ENCODE assay signal across 7 mouse cellular contexts in the genomic region with DNA sequence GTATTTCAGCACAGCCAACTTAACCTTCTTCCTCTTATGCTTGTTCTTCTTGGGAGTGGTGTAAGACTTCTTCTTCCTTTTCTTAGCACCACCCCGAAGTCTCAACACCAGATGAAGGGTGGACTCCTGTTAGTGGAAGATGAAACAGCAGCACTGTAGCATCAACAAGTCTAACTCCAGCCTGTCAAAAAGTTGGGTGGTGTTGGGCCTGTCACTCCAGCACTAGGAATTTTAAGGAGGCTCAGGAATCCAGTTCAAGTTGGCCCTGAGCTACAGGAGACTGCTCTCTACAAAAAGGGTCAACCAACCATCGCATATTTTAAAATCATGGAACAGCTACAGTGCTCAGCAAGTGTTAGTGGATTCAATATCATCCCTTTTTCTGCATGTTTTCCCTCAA. TPM values are rescaled to one million over a fixed set of nuclear protein-coding genes. Genes with fewer than 3 reads are reported as not detected.
DNase-seq lines count a peak whose midpoint lies in the region; ATAC-seq and TF ChIP-seq lines count a peak whose summit lies in the region.
"Not testable (repeated sequence)": the region's sequence is repeated elsewhere in the genome, so short reads cannot be mapped to it uniquely, and the experiment has no call there.

No protein-coding gene starts in this region.

- peaks cover 4 to 17% of the 10 kb centered on the region in 2 experiments for H3K4me1 ChIP-seq in MEL (ENCODE audit: control insufficient read depth in 1 of 2, insufficient read depth in 2 of 2, low read length in 2 of 2)
- peaks cover 30% of the 10 kb centered on the region for H3K4me1 ChIP-seq in erythroblast, embryonic 14.5 days (ENCODE audit: control insufficient read depth)
- peaks cover 14% of the 10 kb centered on the region for H3K4me1 ChIP-seq in heart, embryonic 12.5 days (replicated peaks)
- peaks cover 13% of the 10 kb centered on the region for H3K4me1 ChIP-seq in hindbrain, embryonic 16.5 days (ENCODE audit: control insufficient read depth, insufficient read depth, low read depth, low read length)
- H3K4me1 ChIP-seq in limb, embryonic 11.5 days (ENCODE audit: control insufficient read depth, insufficient read depth, low read length); lung, embryonic 14.5 days (ENCODE audit: insufficient read depth); midbrain, postnatal 0 days (ENCODE audit: insufficient read depth, low read length): not testable (repeated sequence)

- not testable (repeated sequence) for TF ChIP-seq RAD21 in MEL (IDR thresholded peaks at IDR 0.05; ENCODE audit: low read depth, low read length)

- DNase-seq in MEL (ENCODE audit: low read depth, low spot score) = peak; percentile 78
- not testable (repeated sequence) for DNase-seq in limb, embryonic 11.5 days (ENCODE audit: low spot score); lung, embryonic 14.5 days; midbrain, postnatal 0 days (ENCODE audit: low spot score)

- TF ChIP-seq CTCF in MEL (IDR thresholded peaks at IDR 0.05 in 2 of 3, conservative IDR thresholded peaks at IDR 0.05 in 1 of 3; ENCODE audit: control insufficient read depth in 1 of 3, insufficient read depth in 1 of 3, low read depth in 2 of 3, low read length in 3 of 3, poor library complexity in 1 of 3, severe bottlenecking in 1 of 3); lung, embryonic 14.5 days (IDR thresholded peaks at IDR 0.05; ENCODE audit: low read depth); midbrain, postnatal 0 days (IDR thresholded peaks at IDR 0.05): not testable (repeated sequence)

- H3K9ac ChIP-seq in MEL (ENCODE audit: control insufficient read depth, low read depth, low read length, poor library complexity, severe bottlenecking) = peak overlapping the region; percentile 97
- H3K9ac ChIP-seq in heart, embryonic 12.5 days = peak overlapping the region; percentile 87
- not testable (repeated sequence) for H3K9ac ChIP-seq in hindbrain, embryonic 16.5 days (ENCODE audit: low read depth, low read length); limb, embryonic 11.5 days (ENCODE audit: low read length); midbrain, postnatal 0 days (replicated peaks; ENCODE audit: low read length, poor library complexity, severe bottlenecking)
- H3K9ac ChIP-seq in lung, embryonic 14.5 days = peak overlapping the region; percentile 95

- H3K79me2 ChIP-seq in MEL (ENCODE audit: control insufficient read depth, insufficient read depth, low read length, poor library complexity) = peaks cover 26% of the 10 kb centered on the region

- H3K4me3 ChIP-seq in MEL (ENCODE audit: control insufficient read depth in 1 of 2, insufficient read depth in 1 of 2, low read depth in 2 of 2, low read length in 2 of 2) = peak overlapping the region; percentile 75 to 99
- peak overlapping the region; percentile 77 for H3K4me3 ChIP-seq in erythroblast, embryonic 14.5 days (replicated peaks)
- H3K4me3 ChIP-seq in heart, embryonic 12.5 days = peak overlapping the region; percentile 86; the same call in 1 of the 2 replicates
- not testable (repeated sequence) for H3K4me3 ChIP-seq in hindbrain, embryonic 16.5 days (ENCODE audit: low read length)
- peak overlapping the region; percentile 70; the same call in 1 of the 2 replicates for H3K4me3 ChIP-seq in limb, embryonic 11.5 days (ENCODE audit: low read depth, low read length)
- H3K4me3 ChIP-seq in lung, embryonic 14.5 days (ENCODE audit: low read depth, low read length) = peak overlapping the region; percentile 74
- H3K4me3 ChIP-seq in midbrain, postnatal 0 days (ENCODE audit: low read depth, low read length) = 0 out of 2 replicates have a peak overlapping the region, but pooled peaks have one; percentile 74

- H3K4me2 ChIP-seq in heart, embryonic 12.5 days = peak overlapping the region; percentile 82
- peak overlapping the region; percentile 63 for H3K4me2 ChIP-seq in hindbrain, embryonic 16.5 days (ENCODE audit: low read length)
- H3K4me2 ChIP-seq in limb, embryonic 11.5 days (ENCODE audit: low read depth, severe bottlenecking) = peak overlapping the region; percentile 61; the same call in 1 of the 2 replicates
- peak overlapping the region; percentile 80 for H3K4me2 ChIP-seq in lung, embryonic 14.5 days
- peak overlapping the region; percentile 72 for H3K4me2 ChIP-seq in midbrain, postnatal 0 days (ENCODE audit: low read depth, low read length, poor library complexity, severe bottlenecking)

- ATAC-seq in heart, embryonic 12.5 days (ENCODE audit: insufficient number of reproducible peaks, low FRiP score); hindbrain, embryonic 16.5 days; limb, embryonic 11.5 days (ENCODE audit: insufficient number of reproducible peaks, low FRiP score, low TSS enrichment, low read depth); lung, embryonic 14.5 days (ENCODE audit: insufficient read depth); midbrain, postnatal 0 days (ENCODE audit: low FRiP score): not testable (repeated sequence)

- peak in 1 of 2 experiments; percentile 69; a peak in 2 of 4 replicates for TF ChIP-seq POLR2A in MEL (IDR thresholded peaks at IDR 0.05; ENCODE audit: control insufficient read depth in 1 of 2, insufficient read depth in 1 of 2, low read depth in 1 of 2, low read length in 2 of 2, poor library complexity in 1 of 2)

- H3K36me3 ChIP-seq in MEL (ENCODE audit: control insufficient read depth in 1 of 2, insufficient read depth in 2 of 2, low read length in 2 of 2) = peaks cover 27 to 33% of the 10 kb centered on the region in 2 experiments
- H3K36me3 ChIP-seq in erythroblast, embryonic 14.5 days (ENCODE audit: control insufficient read depth) = peaks cover 51% of the 10 kb centered on the region
- peaks cover 44% of the 10 kb centered on the region for H3K36me3 ChIP-seq in heart, embryonic 12.5 days
- H3K36me3 ChIP-seq in hindbrain, embryonic 16.5 days (ENCODE audit: control insufficient read depth, insufficient read depth, low read length) = peaks cover 17% of the 10 kb centered on the region
- H3K36me3 ChIP-seq in limb, embryonic 11.5 days (ENCODE audit: control insufficient read depth, insufficient read depth, low read length); midbrain, postnatal 0 days (ENCODE audit: insufficient read depth, low read length): not testable (repeated sequence)
- H3K36me3 ChIP-seq in lung, embryonic 14.5 days (ENCODE audit: insufficient read depth) = peaks cover 49% of the 10 kb centered on the region

- WGBS in heart, embryonic 12.5 days = 82% methylated on average over 2 of the region's 2 CpGs
- WGBS in hindbrain, embryonic 16.5 days = 99% methylated on average over 2 of the region's 2 CpGs
- 94% methylated on average over 2 of the region's 2 CpGs for WGBS in limb, embryonic 11.5 days
- 87% methylated on average over 2 of the region's 2 CpGs for WGBS in lung, embryonic 14.5 days
- WGBS in midbrain, postnatal 0 days = 95% methylated on average over 2 of the region's 2 CpGs

- not testable (repeated sequence) for TF ChIP-seq EP300 in MEL (IDR thresholded peaks at IDR 0.05; ENCODE audit: low read depth in 1 of 2, low read length in 2 of 2)

- not testable (repeated sequence) for H3K9me3 ChIP-seq in MEL (replicated peaks; ENCODE audit: insufficient read depth, low read length); erythroblast, embryonic 14.5 days (ENCODE audit: control insufficient read depth, low read length); heart, embryonic 12.5 days (replicated peaks); hindbrain, embryonic 16.5 days (ENCODE audit: control insufficient read depth, low read length); limb, embryonic 11.5 days (ENCODE audit: control insufficient read depth, low read length); lung, embryonic 14.5 days (ENCODE audit: low read depth, low read length); midbrain, postnatal 0 days (ENCODE audit: low read length)

- not testable (repeated sequence) for H3K27me3 ChIP-seq in MEL (ENCODE audit: control insufficient read depth in 1 of 2, insufficient read depth in 2 of 2, low read length in 2 of 2); erythroblast, embryonic 14.5 days (ENCODE audit: control insufficient read depth); heart, embryonic 12.5 days (replicated peaks); hindbrain, embryonic 16.5 days (replicated peaks; ENCODE audit: control insufficient read depth, insufficient read depth, low read length); limb, embryonic 11.5 days (ENCODE audit: control insufficient read depth, insufficient read depth, low read length); lung, embryonic 14.5 days (ENCODE audit: insufficient read depth, low read length); midbrain, postnatal 0 days (ENCODE audit: insufficient read depth, low read length)

- peak overlapping the region; percentile 95 for H3K27ac ChIP-seq in MEL (ENCODE audit: control insufficient read depth, low read depth, low read length)
- peak overlapping the region; percentile 27; the same call in 1 of the 2 replicates for H3K27ac ChIP-seq in heart, embryonic 12.5 days (ENCODE audit: poor library complexity, severe bottlenecking)
- not testable (repeated sequence) for H3K27ac ChIP-seq in hindbrain, embryonic 16.5 days (ENCODE audit: low read depth, low read length); limb, embryonic 11.5 days (replicated peaks; ENCODE audit: low read depth, low read length); lung, embryonic 14.5 days (ENCODE audit: low read depth); midbrain, postnatal 0 days (ENCODE audit: low read depth, low read length)

RNA-seq across cellular contexts. Expression of a gene that starts 1.5 kb away (rescaled TPM):
- total RNA-seq in MEL (2012; rRNA removed) = 0.26 and 0.62 TPM in 2 replicates
- under 1 TPM in 1 of 2 experiments, not detected in 1; 0.08 TPM for polyA plus RNA-seq in MEL (2012; ENCODE audit: insufficient read depth in 1 of 2, insufficient read length in 2 of 2, low read depth in 1 of 2, low replicate concordance in 2 of 2, missing spikeins in 1 of 2)
- not detected in 2 replicates for polyA plus RNA-seq in erythroblast, embryonic 14.5 days (2012)
- polyA plus RNA-seq in heart, embryonic 12.5 days (2016; fragmentation: Nextera tagmentation; extraction: Ambion mirVana) = 0.10 and 0.49 TPM in 2 replicates
- polyA plus RNA-seq in hindbrain, embryonic 16.5 days (2015; fragmentation: Nextera tagmentation; extraction: Ambion mirVana) = 0.08 and 0.15 TPM in 2 replicates
- 0.31 and 0.33 TPM in 2 replicates for polyA plus RNA-seq in limb, embryonic 11.5 days (2014; fragmentation: Nextera tagmentation; extraction: Ambion mirVana)
- 0.15 and 0.18 TPM in 2 replicates for polyA plus RNA-seq in lung, embryonic 14.5 days (2014; fragmentation: Nextera tagmentation; extraction: Ambion mirVana)
- 1.2 TPM in 1 of 2 replicates, not detected in the other for total RNA-seq in midbrain, postnatal 0 days (2014; rRNA removed)
- 0.15 TPM in 1 of 2 replicates, not detected in the other for polyA plus RNA-seq in midbrain, postnatal 0 days (2015; fragmentation: Nextera tagmentation; extraction: Ambion mirVana)

RNA-seq across cellular contexts. Expression of a gene that starts 1.6 kb away (rescaled TPM):
- 1,978 and 2,403 TPM in 2 replicates for total RNA-seq in MEL (2012; rRNA removed)
- polyA plus RNA-seq in MEL (2012; ENCODE audit: insufficient read depth in 1 of 2, insufficient read length in 2 of 2, low read depth in 1 of 2, low replicate concordance in 2 of 2, missing spikeins in 1 of 2) = 1,000 to 10,000 TPM in 1 of 2 experiments, 100 to 1,000 TPM in 1; 560 to 1,339 TPM
- polyA plus RNA-seq in erythroblast, embryonic 14.5 days (2012) = 11.2 and 14.1 TPM in 2 replicates
- polyA plus RNA-seq in heart, embryonic 12.5 days (2016; fragmentation: Nextera tagmentation; extraction: Ambion mirVana) = 676 and 709 TPM in 2 replicates
- 463 and 486 TPM in 2 replicates for polyA plus RNA-seq in hindbrain, embryonic 16.5 days (2015; fragmentation: Nextera tagmentation; extraction: Ambion mirVana)
- polyA plus RNA-seq in limb, embryonic 11.5 days (2014; fragmentation: Nextera tagmentation; extraction: Ambion mirVana) = 1,249 and 1,252 TPM in 2 replicates
- polyA plus RNA-seq in lung, embryonic 14.5 days (2014; fragmentation: Nextera tagmentation; extraction: Ambion mirVana) = 1,351 and 1,399 TPM in 2 replicates
- total RNA-seq in midbrain, postnatal 0 days (2014; rRNA removed) = 314 and 575 TPM in 2 replicates
- polyA plus RNA-seq in midbrain, postnatal 0 days (2015; fragmentation: Nextera tagmentation; extraction: Ambion mirVana) = 518 and 553 TPM in 2 replicates

RNA-seq across cellular contexts. Expression of a gene that starts 20.1 kb away (rescaled TPM):
- total RNA-seq in MEL (2012; rRNA removed) = 32.7 and 38.2 TPM in 2 replicates
- 100 to 1,000 TPM in 1 of 2 experiments, 10 to 100 TPM in 1; 22.5 to 161 TPM for polyA plus RNA-seq in MEL (2012; ENCODE audit: insufficient read depth in 1 of 2, insufficient read length in 2 of 2, low read depth in 1 of 2, low replicate concordance in 2 of 2, missing spikeins in 1 of 2)
- polyA plus RNA-seq in erythroblast, embryonic 14.5 days (2012) = 0.32 and 0.37 TPM in 2 replicates
- 39.4 and 40.8 TPM in 2 replicates for polyA plus RNA-seq in heart, embryonic 12.5 days (2016; fragmentation: Nextera tagmentation; extraction: Ambion mirVana)
- 38.7 and 41.6 TPM in 2 replicates for polyA plus RNA-seq in hindbrain, embryonic 16.5 days (2015; fragmentation: Nextera tagmentation; extraction: Ambion mirVana)
- polyA plus RNA-seq in limb, embryonic 11.5 days (2014; fragmentation: Nextera tagmentation; extraction: Ambion mirVana) = 37.5 and 45.7 TPM in 2 replicates
- 39.2 and 41.2 TPM in 2 replicates for polyA plus RNA-seq in lung, embryonic 14.5 days (2014; fragmentation: Nextera tagmentation; extraction: Ambion mirVana)
- 19.7 and 34.3 TPM in 2 replicates for total RNA-seq in midbrain, postnatal 0 days (2014; rRNA removed)
- 30.5 and 35.9 TPM in 2 replicates for polyA plus RNA-seq in midbrain, postnatal 0 days (2015; fragmentation: Nextera tagmentation; extraction: Ambion mirVana)

RNA-seq across cellular contexts. Expression of a gene that starts 31.5 kb away (rescaled TPM):
- total RNA-seq in MEL (2012; rRNA removed) = 46.9 and 51.7 TPM in 2 replicates
- polyA plus RNA-seq in MEL (2012; ENCODE audit: insufficient read depth in 1 of 2, insufficient read length in 2 of 2, low read depth in 1 of 2, low replicate concordance in 2 of 2, missing spikeins in 1 of 2) = 10 to 100 TPM in 1 of 2 experiments, not detected in 1; 48.7 TPM
- 0.19 and 0.80 TPM in 2 replicates for polyA plus RNA-seq in erythroblast, embryonic 14.5 days (2012)
- 22.9 and 23.5 TPM in 2 replicates for polyA plus RNA-seq in heart, embryonic 12.5 days (2016; fragmentation: Nextera tagmentation; extraction: Ambion mirVana)
- polyA plus RNA-seq in hindbrain, embryonic 16.5 days (2015; fragmentation: Nextera tagmentation; extraction: Ambion mirVana) = 8.4 and 11.0 TPM in 2 replicates
- polyA plus RNA-seq in limb, embryonic 11.5 days (2014; fragmentation: Nextera tagmentation; extraction: Ambion mirVana) = 27.0 and 28.2 TPM in 2 replicates
- 31.9 and 36.5 TPM in 2 replicates for polyA plus RNA-seq in lung, embryonic 14.5 days (2014; fragmentation: Nextera tagmentation; extraction: Ambion mirVana)
- total RNA-seq in midbrain, postnatal 0 days (2014; rRNA removed) = 1.2 and 3.2 TPM in 2 replicates
- polyA plus RNA-seq in midbrain, postnatal 0 days (2015; fragmentation: Nextera tagmentation; extraction: Ambion mirVana) = 7.8 and 8.9 TPM in 2 replicates

Comparison
In these comparisons a context has a peak if more than half of its experiments do, and no peak if none do; other contexts are left out.
1. RNA of a gene that starts 1.6 kb away (polyA plus RNA-seq): 1,351 to 1,399 TPM in lung, embryonic 14.5 days, 560 to 1,339 TPM in MEL, 1,249 to 1,252 TPM in limb, embryonic 11.5 days, 676 to 709 TPM in heart, embryonic 12.5 days, 518 to 553 TPM in midbrain, postnatal 0 days and 463 to 486 TPM in hindbrain, embryonic 16.5 days; 11.2 to 14.1 TPM in erythroblast, embryonic 14.5 days; every median in the first group is over 10 times any median in the second.
2. RNA of a gene that starts 20.1 kb away (polyA plus RNA-seq): 22.5 to 161 TPM in MEL, 39.4 to 40.8 TPM in heart, embryonic 12.5 days, 39.2 to 41.2 TPM in lung, embryonic 14.5 days, 38.7 to 41.6 TPM in hindbrain, embryonic 16.5 days, 37.5 to 45.7 TPM in limb, embryonic 11.5 days and 30.5 to 35.9 TPM in midbrain, postnatal 0 days; 0.32 to 0.37 TPM in erythroblast, embryonic 14.5 days; every median in the first group is over 10 times any median in the second.
3. Peak in every context shown above with its lines, with median percentiles within 50 percentile points of each other: H3K4me2 ChIP-seq.